Mouse (Mus musculus): Measurements from ENCODE around the gene Gm49333. TPM values are rescaled to one million over a fixed set of nuclear protein-coding genes. Genes with fewer than 3 reads are reported as not detected.
"Not testable (repeated sequence)": the region's sequence is repeated elsewhere in the genome, so short reads cannot be mapped to it uniquely, and the experiment has no call there.

The Gm49333 gene
- total RNA-seq, 2 experiments from 2014 or later, result 0.37 TPM; not detected in 1

DNA sequence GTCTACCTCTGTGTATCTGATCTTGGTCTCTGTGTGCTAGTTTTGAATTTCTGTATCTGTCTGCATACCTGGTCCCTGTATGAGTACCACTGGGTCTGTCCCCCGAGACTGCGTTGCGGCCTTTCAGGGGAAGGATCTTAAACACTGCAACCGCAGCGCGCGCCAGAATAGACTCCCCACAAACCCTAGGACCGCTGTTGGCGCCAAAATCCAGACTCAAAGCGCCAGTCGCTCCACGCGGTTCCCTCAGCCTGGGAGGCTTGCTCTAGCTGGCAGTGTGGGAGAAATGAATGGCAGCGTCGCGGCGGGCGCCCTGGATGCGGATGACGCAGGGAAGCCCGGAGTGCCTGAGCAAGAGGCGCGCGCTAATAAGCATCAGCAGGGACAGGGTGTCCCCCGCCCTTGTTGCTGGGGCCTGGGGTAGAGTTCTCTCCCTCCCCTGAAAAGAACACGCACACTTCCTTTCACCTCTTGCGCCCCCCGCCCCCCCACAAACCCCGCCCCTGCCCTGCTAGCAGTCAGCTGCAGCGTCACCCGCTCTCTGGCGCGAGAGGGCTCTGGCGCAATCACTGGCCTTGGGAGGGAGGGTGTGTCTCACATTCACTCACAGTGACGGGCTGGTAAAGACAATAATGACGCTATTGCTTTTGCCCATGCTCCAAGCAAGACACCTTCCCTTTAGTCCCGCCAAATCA is 10.7 kb downstream of the Gm49333 start:
- DNase-seq (ENCODE audit: low spot score in 2 of 2), result peak in 1 of 2 experiments; percentile 59

DNA sequence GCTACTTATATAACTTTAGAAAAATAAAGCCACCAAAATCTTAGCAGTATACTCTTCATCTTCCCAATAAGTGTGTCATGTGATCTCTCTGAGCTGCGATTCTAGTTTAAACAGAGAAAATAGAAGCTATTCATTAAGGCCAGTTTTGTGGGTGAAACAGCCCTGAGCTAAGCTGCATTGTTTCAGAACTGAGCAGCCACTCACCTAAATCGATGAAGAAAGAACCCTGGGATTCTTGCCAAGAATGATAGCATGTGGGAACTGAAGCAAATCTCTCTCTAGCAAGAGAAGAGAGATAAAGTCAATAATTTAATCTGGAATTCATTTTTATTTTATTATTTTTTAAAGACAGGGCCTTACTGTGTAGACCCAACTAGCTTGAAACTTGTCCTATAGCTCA is 11.8 kb downstream of the Gm49333 start:
- DNase-seq (ENCODE audit: low spot score in 2 of 2), result no peak

GRCm38 (mm10) chr16:20628871-20629391 is 17.5 kb downstream of the Gm49333 start:
- no peak for DNase-seq (ENCODE audit: low spot score in 2 of 2)

DNA sequence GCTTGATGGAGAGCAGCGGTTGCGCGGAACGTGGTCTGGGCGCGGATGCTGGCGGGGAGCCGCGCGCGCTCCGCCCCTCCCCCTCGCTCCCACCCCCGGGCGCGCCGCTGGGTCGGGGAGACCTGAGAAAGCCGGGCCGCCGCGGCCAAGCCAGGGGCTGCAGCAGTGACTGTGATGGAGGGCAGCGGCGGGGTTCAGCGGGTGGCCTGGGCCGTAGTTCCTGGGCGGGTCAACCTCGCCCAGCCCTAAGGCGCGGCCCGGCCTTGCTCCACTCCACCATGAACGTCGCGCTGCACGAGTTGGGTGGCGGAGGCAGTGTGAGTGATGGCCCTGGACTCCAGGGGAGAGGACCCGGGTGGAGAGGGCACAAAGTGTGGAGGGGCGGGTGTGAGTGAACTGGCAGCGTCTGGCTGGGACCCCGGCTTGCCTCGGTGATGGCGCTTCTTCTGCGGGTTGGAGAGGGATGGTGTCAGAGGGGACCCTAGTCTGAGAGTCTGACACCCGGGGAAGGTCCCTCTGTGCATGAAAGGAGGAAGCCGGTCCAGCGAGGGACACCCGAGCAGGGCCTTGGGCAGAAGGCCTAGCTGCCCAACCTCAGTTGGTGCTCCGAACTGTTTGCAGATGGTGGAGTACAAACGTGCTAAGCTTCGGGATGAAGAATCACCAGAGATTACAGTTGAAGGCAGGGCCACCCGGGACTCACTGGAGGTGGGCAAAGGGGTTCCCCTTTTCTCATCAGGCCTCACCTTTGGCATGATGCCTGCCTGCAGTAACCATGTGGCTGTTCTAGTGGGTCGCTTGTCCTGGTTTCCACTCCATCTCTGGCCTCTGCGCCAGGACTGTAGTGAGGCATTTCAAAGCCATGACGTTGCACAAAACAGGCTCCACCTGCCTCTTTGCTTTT is 18.6 kb downstream of the Gm49333 start, which contains the start of gene Ece2:
Gene Ece2, plus strand, starts transcription at position 98 of the 904 bp plus-strand sequence.
- no peak for DNase-seq (ENCODE audit: low spot score in 2 of 2)

GRCm38 (mm10) chr16:20637410-20637809 is 26.0 kb downstream of the Gm49333 start:
- DNase-seq (ENCODE audit: low spot score in 2 of 2), result no peak

DNA sequence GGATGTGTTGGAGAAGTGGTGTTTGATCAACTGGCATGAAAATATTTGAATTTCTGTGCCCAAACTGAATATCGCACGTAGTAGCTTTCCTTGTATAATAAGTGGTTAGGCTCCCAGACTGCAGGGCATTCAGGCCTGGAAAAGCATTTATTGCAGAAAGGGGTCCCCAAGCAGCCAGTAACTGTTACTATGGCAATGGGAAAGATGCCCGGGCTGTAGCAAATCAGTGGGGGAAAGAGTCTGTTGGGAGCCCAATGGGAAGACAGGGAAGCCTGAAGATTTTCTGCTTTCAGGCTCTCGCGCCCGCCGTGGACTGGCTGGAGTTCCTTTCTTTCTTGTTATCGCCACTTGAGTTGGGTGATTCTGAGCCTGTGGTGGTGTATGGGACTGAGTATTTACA is 27.0 kb downstream of the Gm49333 start:
- no peak for DNase-seq (ENCODE audit: low spot score in 2 of 2)

- DNase-seq (ENCODE audit: low spot score in 2 of 2), result peak; percentile 22 to 50
These were observed 30.8 kb downstream of the Gm49333 start for GRCm38 (mm10) chr16:20642161-20642560.

GRCm38 (mm10) chr16:20643911-20644310 is 32.5 kb downstream of the Gm49333 start:
- no peak for DNase-seq (ENCODE audit: low spot score in 2 of 2)

GRCm38 (mm10) chr16:20651076-20651946 is 39.9 kb downstream of the Gm49333 start, which contains the start of gene Psmd2:
Gene Psmd2, plus strand, starts transcription at chr16:20651652.
- DNase-seq (ENCODE audit: low spot score in 2 of 2), result peak; percentile 93 to 96

- no peak for DNase-seq (ENCODE audit: low spot score in 2 of 2)
These were observed 40.5 kb downstream of the Gm49333 start for GRCm38 (mm10) chr16:20651947-20652310.

GRCm38 (mm10) chr16:20653315-20653714 is 41.9 kb downstream of the Gm49333 start:
- no peak for DNase-seq (ENCODE audit: low spot score in 2 of 2)

DNA sequence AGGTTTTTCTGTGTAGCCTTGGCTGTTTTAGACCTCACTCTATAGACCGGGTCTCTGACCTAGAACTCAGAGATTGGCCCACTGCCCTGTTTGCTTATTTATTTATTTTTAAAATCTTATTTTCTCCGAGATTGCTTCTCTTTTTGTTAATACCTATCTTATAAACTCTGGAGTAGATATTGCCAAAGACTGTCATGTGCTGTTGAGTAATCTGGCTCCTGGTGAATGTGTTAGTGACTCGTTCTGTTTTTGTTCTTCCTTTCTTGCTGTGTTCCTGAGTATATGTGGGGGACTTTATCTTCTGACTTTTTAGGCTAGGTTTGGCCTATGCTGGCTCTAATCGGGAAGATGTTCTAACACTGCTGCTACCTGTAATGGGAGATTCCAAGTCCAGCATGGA is 46.3 kb downstream of the Gm49333 start:
- DNase-seq (ENCODE audit: low spot score in 2 of 2), result no peak

- DNase-seq (ENCODE audit: low spot score in 2 of 2), result not testable (repeated sequence)
These were observed 56.6 kb downstream of the Gm49333 start, which contains the start of gene Eif4g1 for GRCm38 (mm10) chr16:20668013-20668412. Gene Eif4g1, plus strand, starts transcription at chr16:20668313.

GRCm38 (mm10) chr16:20670291-20670690 is 58.9 kb downstream of the Gm49333 start:
- no peak for DNase-seq (ENCODE audit: low spot score in 2 of 2)

DNA sequence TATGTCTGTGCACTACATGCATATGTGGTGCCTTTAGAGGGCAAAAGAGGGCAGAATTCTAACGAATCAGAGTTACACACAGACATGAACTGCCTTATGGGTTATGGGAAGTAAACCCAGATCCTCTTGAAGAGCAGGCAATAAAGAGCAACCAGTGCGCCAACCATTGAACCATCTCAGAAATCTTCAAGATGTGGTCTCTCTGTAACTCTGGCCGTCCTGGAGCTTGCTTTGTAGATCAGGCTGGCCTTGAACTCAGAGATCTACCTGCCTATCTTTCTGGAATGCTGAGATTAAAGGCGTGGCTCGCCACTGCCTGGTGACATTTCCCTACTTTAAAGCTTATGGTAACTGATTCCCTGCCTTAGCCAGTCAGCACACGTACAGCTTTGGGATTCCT is 60.5 kb downstream of the Gm49333 start:
- DNase-seq (ENCODE audit: low spot score in 2 of 2), result no peak

DNA sequence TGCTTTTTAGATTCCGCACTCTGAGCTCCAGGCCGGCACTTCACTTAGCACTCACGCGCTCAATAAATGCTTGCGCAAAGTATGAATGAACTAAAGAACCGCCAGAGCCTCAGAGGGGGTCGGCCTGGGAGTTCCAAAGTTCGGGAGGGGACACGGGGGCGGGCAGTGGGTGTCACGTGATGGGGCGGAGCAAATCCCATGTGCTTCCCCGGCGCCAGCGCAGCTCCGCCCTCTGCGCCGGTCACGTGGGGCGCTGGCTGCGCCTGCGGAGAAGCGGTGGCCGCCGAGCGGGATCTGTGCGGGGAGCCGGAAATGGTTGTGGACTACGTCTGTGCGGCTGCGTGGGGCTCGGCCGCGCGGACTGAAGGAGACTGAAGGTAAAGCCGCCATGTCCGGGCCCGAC is 61.1 kb downstream of the Gm49333 start:
- peak; percentile 87 to 88 for DNase-seq (ENCODE audit: low spot score in 2 of 2)

DNA sequence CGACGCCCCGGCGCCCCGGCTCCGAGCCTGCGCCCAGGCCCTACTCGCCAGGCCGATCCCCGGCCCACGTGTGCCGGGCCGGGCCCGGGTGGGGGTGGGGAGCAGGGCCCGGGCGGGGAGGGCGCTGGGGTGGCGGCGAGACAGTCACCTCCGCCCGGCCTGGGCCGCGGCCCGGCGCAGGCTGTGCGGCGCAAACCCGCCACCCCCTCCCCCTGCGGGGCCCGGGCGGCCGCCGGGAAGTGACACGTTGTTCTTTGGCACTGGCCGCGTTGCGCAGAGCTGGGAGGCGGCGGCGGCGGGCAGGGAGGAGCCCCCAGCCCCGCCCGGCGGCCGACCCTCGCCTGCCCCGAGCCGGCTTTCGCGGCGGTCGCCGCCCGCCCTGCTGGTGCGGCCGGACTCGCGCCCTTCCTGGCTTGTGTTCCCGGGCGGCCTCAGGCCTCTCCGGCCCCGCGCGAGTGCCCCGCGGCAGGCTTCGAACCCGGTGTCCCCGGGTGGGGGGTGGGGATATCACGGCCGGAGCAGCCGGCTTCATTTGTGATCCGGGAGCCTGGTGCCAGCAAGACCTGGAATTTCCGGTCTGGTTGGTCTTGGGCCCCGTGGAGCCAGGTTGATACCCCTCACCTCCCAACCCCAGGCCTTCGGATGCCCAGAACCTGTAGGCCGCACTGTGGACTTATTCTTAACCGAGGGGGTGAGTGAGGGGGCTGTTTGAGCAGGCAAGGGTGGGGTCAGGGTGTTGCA is 61.7 kb downstream of the Gm49333 start:
- peak; percentile 37 to 42 for DNase-seq (ENCODE audit: low spot score in 2 of 2)

GRCm38 (mm10) chr16:20673706-20674303 is 62.4 kb downstream of the Gm49333 start:
- peak in 1 of 2 experiments; percentile 31 for DNase-seq (ENCODE audit: low spot score in 2 of 2)

GRCm38 (mm10) chr16:20675213-20675612 is 63.8 kb downstream of the Gm49333 start:
- DNase-seq (ENCODE audit: low spot score in 2 of 2), result no peak

DNA sequence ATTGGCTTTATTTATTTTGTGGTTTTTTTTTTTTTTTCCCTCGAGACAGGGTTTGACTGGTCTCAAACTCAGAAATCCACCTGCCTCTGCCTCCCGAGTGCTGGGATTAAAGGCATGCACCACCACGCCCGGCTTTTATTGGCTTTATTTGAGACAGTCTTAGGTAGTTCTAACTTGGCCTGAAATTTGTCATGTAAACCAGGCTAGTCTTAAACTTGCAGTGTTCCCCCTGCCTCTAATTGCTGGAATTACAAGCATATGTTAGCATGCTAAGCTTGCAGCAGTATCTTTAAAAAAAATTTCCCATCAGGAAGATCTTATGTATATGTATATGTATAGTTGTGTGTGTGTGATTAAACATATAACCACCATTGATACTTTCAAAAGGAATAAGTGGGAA is 65.3 kb downstream of the Gm49333 start:
- DNase-seq (ENCODE audit: low spot score in 2 of 2), result no peak

Measured in adrenal gland, postnatal 4 days (tissue).